Mouse (Mus musculus): Measurements from ENCODE around the gene Slc13a2.

DNA sequence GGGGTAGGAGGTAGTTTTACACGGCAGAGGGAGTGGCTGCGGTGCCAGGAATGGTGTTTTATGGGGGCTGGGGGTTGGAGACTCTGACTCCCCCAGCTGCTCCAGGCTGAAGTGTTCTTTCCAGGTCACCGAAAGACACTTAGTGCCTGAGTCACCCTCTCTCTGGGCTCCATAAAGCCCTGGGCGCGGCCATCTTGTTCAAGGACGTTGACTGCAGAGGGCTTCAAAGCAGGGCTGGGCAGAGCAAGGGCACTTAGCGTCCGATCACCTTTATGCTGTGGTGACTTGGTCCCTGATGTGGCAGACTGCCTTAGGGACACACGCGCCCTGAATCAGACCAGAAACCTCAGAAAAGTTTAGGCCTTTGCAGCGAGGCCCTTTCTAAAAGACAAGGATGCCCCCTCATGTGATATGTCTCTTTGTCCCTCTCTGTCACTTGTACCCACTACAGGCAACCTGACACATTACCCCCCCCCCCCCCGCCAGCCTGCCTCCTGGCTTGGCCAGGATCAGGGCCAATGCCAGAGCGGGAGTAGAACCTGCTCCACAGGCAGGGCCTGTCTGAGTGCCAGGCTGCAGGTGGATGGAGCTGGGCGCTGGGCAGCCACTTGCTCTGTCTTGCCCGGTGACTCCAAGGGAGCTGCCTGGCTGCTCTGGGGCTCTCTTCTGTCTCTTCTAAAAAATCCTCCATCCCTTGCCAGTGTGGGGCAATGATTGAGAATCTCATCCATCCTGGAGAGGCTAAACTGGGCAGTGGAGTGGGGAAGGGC lies 54.4 kb downstream of the Slc13a2 start:
- TF ChIP-seq CTCF (IDR thresholded peaks at IDR 0.05; ENCODE audit: low read depth) (no peak), EP300 (IDR thresholded peaks at IDR 0.05; ENCODE audit: low read depth) (no peak)
